Mouse (Mus musculus) megakaryocyte, embryonic 14.5 days (primary cell): ENCODE measurements at regions not wholly inside any gene's neighbourhood (a gene's known extent, or its start where the extent isn't known, plus 50 kb on each side); places are given as distances from the start of the nearest gene placed in this dataset.

ENCODE experiments used
- FLI1 ChIP-seq: IDR thresholded peaks from 2 replicates; pipeline ENCODE4 v1.6.1; 2012; ENCODE audit warnings: low read length, inconsistent platforms, mixed read lengths
- GATA1 ChIP-seq: IDR thresholded peaks from 3 replicates; pipeline ENCODE4 v1.6.1; 2012; ENCODE audit warnings: mixed read lengths, low read length, inconsistent platforms, borderline replicate concordance

GRCm38 (mm10) chr5:101288358-101288757 is 376.4 kb downstream of the Nkx6-1 start:
- TF ChIP-seq GATA1 (no peak), FLI1 (no peak)
